Mouse (Mus musculus) hindbrain, embryonic 12.5 days (tissue): ENCODE measurements around the gene Olfml1. TPM values are rescaled to one million over a fixed set of nuclear protein-coding genes. Genes with fewer than 3 reads are reported as not detected.

Experiments used
- ATAC-seq: fragments of 200-750 bp; cut with Nextera tagmentation; 2 replicates; pipeline ENCODE4 v1.8.0; 2017; ENCODE audit warnings: moderate TSS enrichment; ENCODE audit not compliant: low FRiP score
- H3K27ac ChIP-seq: fragments of 300-500 bp; sonication (generic); 2 replicates; pipeline ENCODE4 v1.5.1; 2016; ENCODE audit warnings: mild to moderate bottlenecking
- H3K27me3 ChIP-seq: fragments of 300-500 bp; sonication (generic); 2 replicates; pipeline ENCODE4 v1.6.1; 2016; ENCODE audit warnings: mild to moderate bottlenecking
- H3K36me3 ChIP-seq: fragments of 300-500 bp; sonication (generic); 2 replicates; pipeline ENCODE4 v1.6.1; 2016; ENCODE audit warnings: mild to moderate bottlenecking
- H3K4me1 ChIP-seq: fragments of 300-500 bp; sonication (generic); 2 replicates; pipeline ENCODE4 v1.6.1; 2016
- H3K4me2 ChIP-seq: fragments of 300-500 bp; sonication (generic); replicated peaks from 2 replicates; pipeline ENCODE4 v1.6.1; 2016; ENCODE audit warnings: mild to moderate bottlenecking
- H3K4me3 ChIP-seq: fragments of 300-500 bp; sonication (generic); 2 replicates; pipeline ENCODE4 v1.5.1; 2016; ENCODE audit warnings: mild to moderate bottlenecking
- H3K9ac ChIP-seq: fragments of 300-500 bp; sonication (generic); 2 replicates; pipeline ENCODE4 v1.6.1; 2016; ENCODE audit warnings: mild to moderate bottlenecking, moderate library complexity
- H3K9me3 ChIP-seq: fragments of 300-500 bp; sonication (generic); replicated peaks from 2 replicates; pipeline ENCODE4 v1.6.1; 2016; ENCODE audit warnings: mild to moderate bottlenecking
- WGBS: fragments of 180-500 bp; shearing (Covaris S2); methylation state at CpG from one replicate; pipeline ENCODE4 v1.1.7; 2016; 5-methylcytosine and 5-hydroxymethylcytosine counted together
- polyA plus RNA-seq: library from polyadenylated mRNA; unstranded; fragments of >200 nt; fragmentation: Nextera tagmentation; extraction: Ambion mirVana; gene quantifications from 2 replicates; pipeline ENCODE4 v1.2.1, GENCODE M21; 2016

Olfml1 gene
- polyA plus RNA-seq, 1 experiment from 2014 or later: 14.7 TPM

DNA sequence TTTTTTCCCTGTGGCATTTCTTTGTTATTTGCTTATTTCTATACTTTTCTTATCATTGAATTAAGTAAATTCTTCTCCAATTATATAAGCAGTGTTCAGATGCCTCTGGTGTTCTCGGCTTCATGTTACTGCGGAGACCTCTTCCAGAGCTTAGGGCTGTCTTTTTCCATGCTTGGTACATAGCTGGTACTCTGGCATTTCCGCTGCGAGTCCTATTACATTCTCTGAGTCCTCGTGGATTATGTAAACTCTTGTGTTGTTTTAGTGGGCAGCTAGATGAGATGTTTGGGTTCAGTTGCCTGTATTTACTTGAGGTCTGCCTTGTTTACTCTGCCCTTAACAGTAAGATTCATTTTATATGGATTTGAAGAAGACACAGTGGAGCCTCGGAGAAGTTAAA lies 58.5 kb downstream of the Olfml1 start:
- Histone ChIP-seq H3K36me3 (no peaks in the 10 kb centered on the region), H3K27ac (no peak overlapping the region), H3K27me3 (no peaks in the 10 kb centered on the region), H3K4me3 (no peak overlapping the region), H3K4me2 (no peak overlapping the region), H3K4me1 (no peaks in the 10 kb centered on the region), H3K9ac (no peak overlapping the region), H3K9me3 (no peaks in the 10 kb centered on the region)
- 86% methylated on average over 6 of the region's 6 CpGs for WGBS
- no peak for ATAC-seq

DNA sequence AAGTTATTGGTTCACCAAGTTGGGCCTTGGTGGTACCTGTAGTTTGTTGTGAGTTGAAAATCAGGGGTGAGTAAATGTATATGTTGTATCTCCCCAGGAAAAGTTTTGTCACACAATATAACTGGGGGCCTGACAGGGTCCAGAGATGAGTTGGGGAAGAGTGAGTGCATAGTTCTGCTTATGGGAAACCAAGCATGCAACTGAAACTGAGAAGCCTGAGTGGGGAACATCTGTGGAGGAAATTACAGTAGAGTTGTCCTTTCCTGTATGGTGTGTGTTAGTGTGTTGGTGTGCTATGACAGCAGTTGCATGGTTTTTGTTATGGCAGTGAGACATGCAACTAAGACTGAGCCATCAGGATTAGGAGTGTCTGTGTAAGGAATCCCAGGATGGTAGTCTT lies 61.1 kb downstream of the Olfml1 start:
- no peak overlapping the region for H3K4me2 ChIP-seq

DNA sequence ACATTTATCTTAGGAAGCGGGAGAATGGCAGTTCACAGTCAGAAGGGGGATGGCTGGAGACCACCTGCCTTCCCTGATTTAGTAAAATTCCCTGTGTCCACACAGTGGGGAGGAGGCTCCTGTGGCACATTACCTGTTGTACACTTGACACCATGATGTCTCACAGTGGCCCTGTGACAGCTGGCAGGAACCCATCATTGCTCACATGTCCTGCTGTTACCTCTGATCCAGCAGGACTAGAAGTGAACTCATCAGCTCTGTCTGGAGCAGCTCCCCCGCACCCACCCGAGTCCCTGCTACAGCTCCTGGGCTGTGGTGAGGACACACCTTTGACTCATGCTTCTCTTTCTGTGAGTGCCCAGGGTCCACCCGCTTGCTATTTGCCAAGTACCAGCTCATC lies 66.0 kb downstream of the Olfml1 start:
- no peaks in the 10 kb centered on the region for H3K36me3 ChIP-seq
- no peaks in the 10 kb centered on the region for H3K9me3 ChIP-seq
- no peak overlapping the region for H3K4me3 ChIP-seq
- no peak overlapping the region for H3K9ac ChIP-seq
- 91% methylated on average over 4 of the region's 4 CpGs for WGBS
- ATAC-seq: no peak
- H3K27me3 ChIP-seq: no peaks in the 10 kb centered on the region
- no peaks in the 10 kb centered on the region for H3K4me1 ChIP-seq
- H3K4me2 ChIP-seq: no peak overlapping the region
- H3K27ac ChIP-seq: no peak overlapping the region

More for the DNA sequence above, 61.1 kb downstream of the Olfml1 start:
- H3K9ac ChIP-seq: no peak overlapping the region
- H3K27ac ChIP-seq: no peak overlapping the region
- no peaks in the 10 kb centered on the region for H3K36me3 ChIP-seq
- no peaks in the 10 kb centered on the region for H3K4me1 ChIP-seq
- H3K27me3 ChIP-seq: no peaks in the 10 kb centered on the region
- ATAC-seq: no peak
- no peak overlapping the region for H3K4me3 ChIP-seq
- no peaks in the 10 kb centered on the region for H3K9me3 ChIP-seq

GRCm38 (mm10) chr7:107637398-107637797 lies 70.2 kb downstream of the Olfml1 start:
- Histone ChIP-seq H3K27ac (no peak overlapping the region), H3K36me3 (no peaks in the 10 kb centered on the region), H3K4me2 (no peak overlapping the region), H3K9me3 (no peaks in the 10 kb centered on the region), H3K4me3 (no peak overlapping the region), H3K9ac (no peak overlapping the region), H3K27me3 (no peaks in the 10 kb centered on the region), H3K4me1 (no peaks in the 10 kb centered on the region)
- ATAC-seq: no peak
- 86% methylated on average over 7 of the region's 7 CpGs for WGBS

DNA sequence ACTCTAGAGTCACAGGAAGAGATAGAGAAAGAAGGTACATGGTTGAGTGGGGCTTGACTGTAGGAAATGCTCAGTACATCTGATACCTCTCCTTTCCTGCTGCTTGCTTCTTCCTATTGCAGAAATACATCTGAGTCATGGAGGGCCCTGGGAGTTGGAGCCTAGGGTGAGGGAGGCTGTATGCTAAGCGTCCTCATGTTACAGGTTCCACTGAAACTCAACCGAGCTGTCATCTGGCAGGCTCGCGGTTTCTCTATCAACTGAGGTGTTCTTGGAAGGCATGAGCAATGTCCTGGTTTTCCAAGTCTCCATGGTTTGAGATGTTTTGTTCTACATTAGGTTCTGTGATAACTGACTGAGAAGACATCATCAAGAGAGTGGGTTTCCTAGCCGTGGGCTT lies 70.8 kb downstream of the Olfml1 start:
- no peak for ATAC-seq
- no peaks in the 10 kb centered on the region for H3K4me1 ChIP-seq
- H3K4me3 ChIP-seq: no peak overlapping the region
- no peaks in the 10 kb centered on the region for H3K36me3 ChIP-seq
- no peak overlapping the region for H3K9ac ChIP-seq
- 83% methylated on average over 5 of the region's 5 CpGs for WGBS
- no peaks in the 10 kb centered on the region for H3K27me3 ChIP-seq
- H3K27ac ChIP-seq: no peak overlapping the region
- H3K4me2 ChIP-seq: no peak overlapping the region
- no peaks in the 10 kb centered on the region for H3K9me3 ChIP-seq

Other genes starting within 250 kb of the Olfml1 start
- 5.1 and 6.3 TPM in 2 replicates for gene Syt9, start 196.7 kb upstream of the Olfml1 start, polyA plus RNA-seq
- 5.3 and 8.2 TPM in 2 replicates for gene Ppfibp2, start 27.8 kb downstream of the Olfml1 start, polyA plus RNA-seq
- gene 5330417H12Rik, start 57.7 kb downstream of the Olfml1 start, polyA plus RNA-seq: not detected in 2 replicates
- 0.16 and 0.36 TPM in 2 replicates for gene Cyb5r2, start 190.6 kb downstream of the Olfml1 start, polyA plus RNA-seq
- gene Ovch2, start 233.8 kb downstream of the Olfml1 start, polyA plus RNA-seq: not detected in 2 replicates
- gene Olfr467, start 244.8 kb downstream of the Olfml1 start, polyA plus RNA-seq: not detected in 2 replicates